Mouse (Mus musculus): ENCODE measurements at regions not wholly inside any gene's neighbourhood (a gene's known extent, or its start where the extent isn't known, plus 50 kb on each side); places are given as distances from the start of the nearest gene placed in this dataset.
"Not testable (repeated sequence)": the region's sequence is repeated elsewhere in the genome, so short reads cannot be mapped to it uniquely, and the experiment has no call there.

- DNase-seq, result no peak
Measured at GRCm38 (mm10) chr10:6262029-6262428, 339.8 kb upstream of the Rgs17 start.

DNA sequence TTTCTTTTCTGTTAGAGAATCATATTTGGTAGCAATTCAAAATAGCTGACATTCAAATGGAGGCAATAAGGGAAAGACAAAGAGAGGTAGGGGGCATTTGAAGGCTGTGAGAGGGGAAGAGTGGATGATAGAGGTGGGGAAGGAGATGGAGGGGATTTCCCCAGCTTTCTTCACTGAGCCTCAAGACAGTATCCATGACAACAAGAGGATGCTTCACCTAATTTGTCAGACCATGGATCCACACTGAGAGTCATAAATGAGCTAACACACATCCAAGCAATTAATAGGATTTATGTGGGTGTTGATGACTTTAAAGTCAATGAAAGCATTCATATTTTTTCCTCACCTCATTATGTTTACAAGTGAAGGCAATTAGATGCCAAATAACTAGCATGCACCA is 343.5 kb upstream of the Rgs17 start:
- no peak for DNase-seq

DNA sequence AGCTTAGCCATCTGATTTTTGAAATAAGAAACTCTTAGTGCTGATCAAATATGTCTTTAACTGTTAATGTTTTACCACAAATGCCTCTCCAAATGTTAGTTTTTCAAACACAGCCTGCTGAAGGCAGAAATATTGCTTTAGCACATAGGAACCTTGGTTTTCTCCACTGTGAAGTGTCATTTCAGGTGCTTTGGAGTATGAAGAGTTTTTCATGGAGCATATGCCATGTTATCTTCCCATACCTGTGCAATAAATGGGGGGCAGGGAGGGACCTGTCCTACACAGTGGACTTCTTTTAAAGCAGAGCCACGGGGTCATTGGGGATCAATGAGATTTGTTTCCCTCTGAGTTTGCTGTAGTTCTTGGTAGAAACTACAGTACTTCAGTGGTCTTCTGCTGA is 369.2 kb upstream of the Rgs17 start:
- DNase-seq, result no peak

GRCm38 (mm10) chr10:6296621-6297020 is 374.4 kb upstream of the Rgs17 start:
- DNase-seq, result no peak

GRCm38 (mm10) chr10:6297796-6298195 is 375.6 kb upstream of the Rgs17 start:
- no peak for DNase-seq

GRCm38 (mm10) chr10:6298682-6299081 is 376.5 kb upstream of the Rgs17 start:
- no peak for DNase-seq

- no peak for DNase-seq
Measured at GRCm38 (mm10) chr10:6301514-6301913, 379.3 kb upstream of the Rgs17 start.

DNA sequence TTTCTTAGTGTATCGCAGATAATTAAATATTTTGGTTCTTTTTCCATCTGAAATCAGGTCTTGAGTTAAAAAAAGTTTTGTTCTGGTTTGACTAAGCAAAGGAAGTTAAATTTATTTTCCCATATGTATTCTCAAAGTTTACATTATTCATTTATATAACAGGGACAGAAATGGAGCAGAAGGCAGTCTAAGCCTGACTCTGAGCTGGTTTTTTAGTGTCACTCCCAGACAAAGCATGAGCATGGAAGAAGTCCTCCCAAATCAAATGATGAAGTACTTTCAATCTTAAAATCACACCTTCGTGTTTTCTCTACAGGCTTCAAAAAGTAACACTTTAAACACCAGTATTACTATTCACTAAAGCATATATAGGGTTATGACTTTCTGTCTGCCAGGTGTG is 387.2 kb upstream of the Rgs17 start:
- DNase-seq, result no peak

GRCm38 (mm10) chr10:6341572-6341971 is 416.7 kb upstream of the Oprm1 start:
- no peak for DNase-seq

- DNase-seq, result not testable (repeated sequence)
Measured at GRCm38 (mm10) chr10:6349216-6349615, 409.1 kb upstream of the Oprm1 start.

DNA sequence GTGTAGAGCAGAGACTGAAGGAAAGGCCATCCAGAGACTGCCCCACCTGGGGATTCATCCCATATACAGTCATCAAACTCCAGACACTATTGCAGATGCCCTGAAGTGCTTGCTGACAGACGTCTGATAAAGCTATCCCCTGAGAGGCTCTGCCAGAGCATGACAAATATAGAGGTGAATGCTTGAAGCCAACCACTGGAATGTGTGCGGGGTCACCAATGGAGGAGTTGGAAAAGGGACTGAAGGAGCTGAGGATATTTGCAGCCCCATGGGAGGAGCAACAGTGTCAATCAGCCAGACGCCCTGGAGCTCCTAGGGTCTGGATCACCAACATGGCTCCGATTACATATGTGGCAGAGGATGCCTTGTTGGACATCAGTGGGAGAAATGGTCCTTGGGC is 392.1 kb upstream of the Oprm1 start:
- DNase-seq, result no peak

- DNase-seq, result no peak
Measured at GRCm38 (mm10) chr10:6371666-6372065, 386.6 kb upstream of the Oprm1 start.

GRCm38 (mm10) chr10:6417336-6418105 is 340.8 kb upstream of the Oprm1 start:
- not testable (repeated sequence) for DNase-seq

DNA sequence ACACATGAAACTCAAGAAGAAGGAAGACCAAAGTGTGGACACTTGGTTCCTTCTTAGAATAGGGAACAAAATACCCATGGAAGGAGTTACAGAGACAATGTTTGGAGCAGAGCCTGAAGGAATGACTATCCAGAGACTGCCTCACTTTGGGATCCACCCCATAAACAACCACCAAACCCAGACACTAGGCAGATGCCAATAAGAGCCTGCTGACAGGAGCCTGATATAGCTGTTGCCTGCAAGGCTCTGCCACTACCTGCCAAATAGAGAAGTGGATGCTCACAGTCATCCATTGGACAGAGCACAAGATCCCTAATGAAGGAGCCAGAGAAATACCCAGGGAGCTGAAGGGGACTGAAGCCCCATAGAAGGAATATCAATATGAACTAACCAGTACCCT is 340.1 kb upstream of the Oprm1 start:
- DNase-seq, result not testable (repeated sequence)

DNA sequence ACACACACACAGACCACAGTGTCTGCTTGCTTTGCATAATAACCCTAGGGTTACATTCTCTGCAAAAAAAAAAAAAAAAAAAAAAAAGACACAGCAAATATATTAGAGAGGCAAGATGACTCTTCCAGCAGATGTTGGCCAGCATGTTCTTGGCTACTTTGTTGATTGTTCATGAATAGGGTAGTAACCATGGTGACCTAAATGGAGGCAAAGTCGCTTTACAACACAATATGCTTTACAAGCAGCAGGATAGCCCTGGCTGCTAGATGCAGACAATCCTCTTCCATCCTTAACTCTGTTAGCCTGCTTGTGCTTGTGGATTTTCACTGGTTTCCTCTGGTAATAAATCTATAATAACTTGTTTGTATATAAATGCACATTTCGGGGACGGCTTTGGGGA is 292.5 kb upstream of the Oprm1 start:
- DNase-seq, result no peak

- DNase-seq, result no peak
Measured at GRCm38 (mm10) chr10:6480350-6480749, 278.0 kb upstream of the Oprm1 start.

- no peak for DNase-seq
Measured at GRCm38 (mm10) chr10:6488605-6489004, 269.7 kb upstream of the Oprm1 start.

DNA sequence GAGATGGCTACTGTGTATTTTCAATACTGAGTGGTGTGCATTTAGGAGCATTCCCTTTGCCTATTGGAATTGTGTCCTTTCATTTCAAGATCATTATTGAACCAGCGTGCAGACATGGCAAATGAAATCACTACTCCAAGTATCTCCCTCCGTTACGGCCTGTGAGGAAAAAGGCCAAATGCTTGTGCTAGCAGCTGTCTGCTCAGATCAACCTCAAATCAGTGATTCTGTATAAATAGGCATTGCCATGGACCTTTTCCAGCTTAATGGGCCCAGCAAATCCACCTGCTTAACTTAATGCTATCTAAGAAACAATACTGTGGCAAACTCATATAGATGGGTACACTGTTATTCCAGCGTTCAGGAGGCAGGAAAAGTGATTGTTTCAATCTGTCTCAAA is 265.6 kb upstream of the Oprm1 start:
- DNase-seq, result no peak

DNA sequence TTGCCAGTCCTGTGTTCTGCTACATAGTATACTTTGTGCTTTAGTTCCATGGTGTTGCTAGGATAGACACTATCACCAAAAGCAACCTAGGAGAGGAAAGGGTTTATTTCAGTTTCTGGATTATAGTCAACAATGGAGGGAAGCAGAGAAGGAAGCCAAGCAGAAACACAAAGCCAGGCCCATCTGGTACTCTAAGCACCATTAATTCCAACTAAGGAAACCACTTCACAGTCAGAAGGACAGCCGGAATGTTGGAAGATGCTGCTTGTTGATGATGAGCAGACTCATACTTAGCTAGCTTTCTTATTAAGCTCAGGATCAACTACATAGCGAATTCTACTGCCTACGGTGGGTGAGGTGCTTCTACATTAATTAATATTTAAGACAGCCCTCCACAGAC is 263.2 kb upstream of the Oprm1 start:
- DNase-seq, result no peak

GRCm38 (mm10) chr10:6514269-6514668 is 244.0 kb upstream of the Oprm1 start:
- DNase-seq, result no peak

- no peak for DNase-seq
Measured at GRCm38 (mm10) chr10:6562516-6562915, 195.8 kb upstream of the Oprm1 start.

DNA sequence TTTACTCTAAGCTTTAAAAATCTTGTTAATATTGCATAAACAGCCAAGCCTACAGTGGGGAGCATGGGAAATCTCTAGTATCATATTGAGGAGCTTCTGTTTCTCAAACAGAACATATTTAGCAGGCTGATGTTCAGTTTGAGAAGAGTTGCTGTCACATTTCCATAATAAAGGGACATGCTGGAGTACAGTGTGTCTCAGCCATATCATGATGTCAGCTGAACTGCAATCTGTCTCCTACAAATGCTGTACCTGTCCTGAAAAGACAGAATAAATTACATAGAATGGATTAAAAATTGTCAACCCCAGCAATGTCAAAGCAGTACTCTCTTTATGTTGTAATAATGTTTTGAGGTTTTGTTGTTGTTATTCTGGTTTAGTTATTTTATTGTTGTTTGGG is 179.7 kb upstream of the Oprm1 start:
- no peak for DNase-seq

GRCm38 (mm10) chr10:6585821-6586220 is 172.5 kb upstream of the Oprm1 start:
- not testable (repeated sequence) for DNase-seq

DNA sequence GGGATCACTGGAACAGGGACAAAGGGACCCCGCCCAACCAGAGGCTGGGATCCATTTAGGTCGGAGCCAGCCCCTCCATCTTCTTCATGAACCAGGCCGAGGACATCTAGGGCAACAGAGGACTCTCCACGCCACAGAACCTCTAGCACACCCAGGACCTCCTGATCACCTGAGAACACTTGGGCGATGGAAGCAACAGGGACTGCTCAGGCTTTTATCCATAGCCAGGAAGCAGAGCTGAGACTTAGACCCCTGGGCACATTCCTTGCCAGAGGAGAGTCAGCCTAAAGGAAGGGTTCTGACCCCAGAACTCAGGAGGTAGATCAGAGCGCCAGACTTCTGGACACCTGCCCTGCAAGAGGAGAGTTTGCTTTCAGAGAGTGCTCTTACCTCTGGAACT is 168.1 kb upstream of the Oprm1 start:
- no peak for DNase-seq

DNA sequence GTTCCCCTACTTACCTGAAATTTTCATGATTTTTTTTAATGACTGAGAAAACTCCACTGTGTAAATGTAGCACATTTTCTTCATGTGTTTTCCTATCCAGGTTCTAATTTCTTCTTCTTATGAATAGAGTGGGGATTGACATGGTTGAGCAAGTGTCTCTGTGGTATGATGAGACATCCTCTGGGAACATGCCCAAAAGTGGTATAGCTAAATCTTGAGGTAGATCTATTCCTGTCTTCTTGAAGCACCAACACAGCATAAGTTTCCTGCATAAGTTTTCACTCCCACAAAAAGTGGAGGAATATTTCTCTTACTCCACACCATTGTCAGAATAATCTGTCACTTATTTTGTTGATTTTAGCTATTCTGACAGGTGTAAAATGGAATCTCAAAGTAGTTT is 161.1 kb upstream of the Oprm1 start:
- DNase-seq, result no peak
